Mouse (Mus musculus) layer of hippocampus, postnatal 14 days (tissue): ENCODE results near the gene Actl7a. TPM values are rescaled to one million over a fixed set of nuclear protein-coding genes. Genes with fewer than 3 reads are reported as not detected.

Experiments
- DNase-seq, 2 experiments: peaks; one replicate each; pipeline ENCODE4 v3.0.0; 2021 to 2022; ENCODE audit warnings: low spot score in 2 of 2, mixed read lengths in 1 of 2
- total RNA-seq, 2 experiments: library from RNA; stranded (reverse); gene quantifications; 2 replicates each; pipeline ENCODE4 v1.2.3; 2021

Gene Actl7a
- total RNA-seq, 2 experiments from 2014 or later = not detected

GRCm38 (mm10) chr4:56756966-56757600, 13.9 kb downstream of the Actl7a start:
- DNase-seq = no peak

GRCm38 (mm10) chr4:56757693-56758092, 14.5 kb downstream of the Actl7a start:
- DNase-seq = no peak

GRCm38 (mm10) chr4:56767861-56768284, 24.7 kb downstream of the Actl7a start:
- no peak for DNase-seq

- DNase-seq = no peak
Observed at GRCm38 (mm10) chr4:56768913-56769312, 25.7 kb downstream of the Actl7a start.

- no peak for DNase-seq
Observed at GRCm38 (mm10) chr4:56771065-56771464, 27.9 kb downstream of the Actl7a start.

- no peak for DNase-seq
Observed at GRCm38 (mm10) chr4:56791373-56791772, 48.2 kb downstream of the Actl7a start.

Other genes with a start within 250 kb of the Actl7a start
- gene Gm26657, start 3.3 kb upstream of the Actl7a start, total RNA-seq = not detected
- gene Actl7b, start 2.0 kb upstream of the Actl7a start, total RNA-seq = under 1 TPM in 1 of 2 experiments, not detected in 1; 0.26 TPM
- gene Elp1, start 58.9 kb downstream of the Actl7a start, total RNA-seq = 10 to 100 TPM; 63.0 to 63.6 TPM
- 10 to 100 TPM; 17.6 to 19.1 TPM for gene Fam206a, start 58.9 kb downstream of the Actl7a start, total RNA-seq
- 10 to 100 TPM; 17.4 to 18.9 TPM for gene Ctnnal1, start 121.8 kb downstream of the Actl7a start, total RNA-seq
- 10 to 100 TPM; 28.1 to 28.7 TPM for gene Tmem245, start 204.0 kb downstream of the Actl7a start, total RNA-seq
- 100 to 1,000 TPM; 161 to 167 TPM for gene Frrs1l, start 247.0 kb downstream of the Actl7a start, total RNA-seq